Mouse (Mus musculus) embryonic fibroblast, embryonic 13.5 days (primary cell): ENCODE data around the gene Spc24. TPM values are rescaled to one million over a fixed set of nuclear protein-coding genes. Genes with fewer than 3 reads are reported as not detected.

ENCODE experiments used
- H3K27ac ChIP-seq: 2 replicates; pipeline ENCODE4 v1.5.1; 2012; ENCODE audit warnings: low read length, control low read depth, inconsistent platforms; ENCODE audit not compliant: insufficient read depth
- H3K4me1 ChIP-seq: 2 replicates; pipeline ENCODE4 v1.6.1; 2011; ENCODE audit warnings: low read length; ENCODE audit not compliant: control insufficient read depth, insufficient read depth
- H3K4me3 ChIP-seq: 2 replicates; pipeline ENCODE4 v1.5.1; 2011; ENCODE audit warnings: mild to moderate bottlenecking, control low read depth, low read length; ENCODE audit not compliant: insufficient read depth
- CTCF ChIP-seq: IDR thresholded peaks from 2 replicates; pipeline ENCODE4 v1.5.1; 2011; ENCODE audit warnings: mild to moderate bottlenecking, control low read depth, low read length, moderate library complexity, borderline replicate concordance; ENCODE audit not compliant: insufficient read depth
- POLR2A ChIP-seq: IDR thresholded peaks from 2 replicates; pipeline ENCODE4 v1.6.1; 2011; ENCODE audit warnings: low read depth, mild to moderate bottlenecking, control low read depth, low read length, moderate library complexity
- polyA plus RNA-seq: library from polyadenylated mRNA; stranded (reverse); fragments of >200 nt; gene quantifications from 2 replicates; pipeline ENCODE4 v1.2.4, GENCODE M21; 2011; ENCODE audit warnings: low read depth; ENCODE audit not compliant: missing spikeins, insufficient read length

Spc24 gene
- polyA plus RNA-seq, 1 experiment: 21.2 TPM

- Histone ChIP-seq H3K27ac (no peak overlapping the region), H3K4me3 (no peak overlapping the region), H3K4me1 (no peaks in the 10 kb centered on the region)
- TF ChIP-seq POLR2A (no peak), CTCF (no peak)
Observed at GRCm38 (mm10) chr9:21737188-21737587, 22.9 kb downstream of the Spc24 start.

GRCm38 (mm10) chr9:21736580-21736979 lies 23.5 kb downstream of the Spc24 start:
- H3K27ac ChIP-seq: no peak overlapping the region
- H3K4me1 ChIP-seq: no peaks in the 10 kb centered on the region
- TF ChIP-seq CTCF (no peak), POLR2A (no peak)
- H3K4me3 ChIP-seq: no peak overlapping the region

- H3K4me1 ChIP-seq: 0 out of 2 replicates have a peak, but pooled peaks cover 2% of the 10 kb centered on the region
- H3K27ac ChIP-seq: no peak overlapping the region
- H3K4me3 ChIP-seq: no peak overlapping the region
- TF ChIP-seq POLR2A: no peak
- no peak for TF ChIP-seq CTCF
Observed at GRCm38 (mm10) chr9:21735126-21735525, 25.0 kb downstream of the Spc24 start.

- peaks cover 4% of the 10 kb centered on the region; the same call in 1 of the 2 replicates for H3K4me1 ChIP-seq
- TF ChIP-seq CTCF (no peak), POLR2A (no peak)
- no peak overlapping the region for H3K4me3 ChIP-seq
- no peak overlapping the region for H3K27ac ChIP-seq
Observed at GRCm38 (mm10) chr9:21733989-21734388, 26.1 kb downstream of the Spc24 start.

GRCm38 (mm10) chr9:21733446-21733845 lies 26.7 kb downstream of the Spc24 start:
- Histone ChIP-seq H3K4me3 (no peak overlapping the region), H3K27ac (no peak overlapping the region), H3K4me1 (peaks cover 10% of the 10 kb centered on the region; the same call in 1 of the 2 replicates)
- TF ChIP-seq POLR2A (no peak), CTCF (no peak)

- Histone ChIP-seq H3K4me1 (peaks cover 10% of the 10 kb centered on the region; the same call in 1 of the 2 replicates), H3K4me3 (no peak overlapping the region), H3K27ac (no peak overlapping the region)
- TF ChIP-seq POLR2A (no peak), CTCF (peak; percentile 13; the same call in 1 of the 2 replicates)
Observed at GRCm38 (mm10) chr9:21732288-21732687, 27.8 kb downstream of the Spc24 start.

- H3K27ac ChIP-seq: peak overlapping the region; percentile 37
Observed at GRCm38 (mm10) chr9:21729264-21729663, 30.8 kb downstream of the Spc24 start.

GRCm38 (mm10) chr9:21728261-21728832 lies 31.8 kb downstream of the Spc24 start:
- peak overlapping the region; percentile 37 for H3K27ac ChIP-seq
- H3K4me3 ChIP-seq: no peak overlapping the region
- H3K4me1 ChIP-seq: peaks cover 10% of the 10 kb centered on the region; the same call in 1 of the 2 replicates
- TF ChIP-seq CTCF (no peak), POLR2A (no peak)

More at GRCm38 (mm10) chr9:21729264-21729663, 30.8 kb downstream of the Spc24 start:
- Histone ChIP-seq H3K4me3 (no peak overlapping the region), H3K4me1 (peaks cover 10% of the 10 kb centered on the region; the same call in 1 of the 2 replicates)
- TF ChIP-seq POLR2A (no peak), CTCF (no peak)

GRCm38 (mm10) chr9:21726218-21726975 lies 33.7 kb downstream of the Spc24 start:
- Histone ChIP-seq H3K4me1 (peaks cover 12% of the 10 kb centered on the region; the same call in 1 of the 2 replicates), H3K27ac (no peak overlapping the region), H3K4me3 (peak overlapping the region; percentile 92)
- TF ChIP-seq CTCF (no peak), POLR2A (no peak)

GRCm38 (mm10) chr9:21725224-21726121 lies 34.6 kb downstream of the Spc24 start:
- Histone ChIP-seq H3K4me1 (peaks cover 14% of the 10 kb centered on the region; the same call in 1 of the 2 replicates), H3K27ac (no peak overlapping the region), H3K4me3 (peak overlapping the region; percentile 92)
- TF ChIP-seq POLR2A (no peak), CTCF (no peak)
